Mouse (Mus musculus) midbrain, embryonic 13.5 days (tissue): ENCODE results near the gene Dgkh. TPM values are rescaled to one million over a fixed set of nuclear protein-coding genes. Genes with fewer than 3 reads are reported as not detected.

Source experiments
- ATAC-seq: fragments of 200-750 bp; cut with Nextera tagmentation; 2 replicates; pipeline ENCODE4 v1.8.0; 2017; ENCODE audit warnings: mild to moderate bottlenecking, moderate TSS enrichment, moderate library complexity
- H3K27ac ChIP-seq: fragments of 300-500 bp; sonication (generic); 2 replicates; pipeline ENCODE4 v1.5.1; 2015; ENCODE audit warnings: inconsistent platforms, mild to moderate bottlenecking, moderate library complexity
- H3K27me3 ChIP-seq: fragments of 300-500 bp; sonication (generic); 2 replicates; pipeline ENCODE4 v1.6.1; 2015; ENCODE audit warnings: mild to moderate bottlenecking, inconsistent platforms
- H3K36me3 ChIP-seq: fragments of 300-500 bp; sonication (generic); 2 replicates; pipeline ENCODE4 v1.6.1; 2015; ENCODE audit warnings: mild to moderate bottlenecking, inconsistent platforms
- H3K4me1 ChIP-seq: fragments of 300-500 bp; sonication (generic); replicated peaks from 2 replicates; pipeline ENCODE4 v1.6.1; 2015; ENCODE audit warnings: inconsistent platforms
- H3K4me2 ChIP-seq: fragments of 300-500 bp; sonication (generic); replicated peaks from 2 replicates; pipeline ENCODE4 v1.6.1; 2015; ENCODE audit warnings: moderate library complexity, mild to moderate bottlenecking, inconsistent platforms
- H3K4me3 ChIP-seq: fragments of 300-500 bp; sonication (generic); replicated peaks from 2 replicates; pipeline ENCODE4 v1.5.1; 2015; ENCODE audit warnings: mild to moderate bottlenecking, inconsistent platforms
- H3K9ac ChIP-seq: fragments of 300-500 bp; sonication (generic); replicated peaks from 2 replicates; pipeline ENCODE4 v1.6.1; 2015; ENCODE audit warnings: mild to moderate bottlenecking, inconsistent platforms
- H3K9me3 ChIP-seq: fragments of 300-500 bp; sonication (generic); 2 replicates; pipeline ENCODE4 v1.6.1; 2016; ENCODE audit warnings: mild to moderate bottlenecking, inconsistent platforms
- WGBS: fragments of 180-500 bp; shearing (Covaris S2); methylation state at CpG from one replicate; pipeline ENCODE4 v1.1.7; 2015; 5-methylcytosine and 5-hydroxymethylcytosine counted together
- polyA plus RNA-seq: library from polyadenylated mRNA; unstranded; fragments of >200 nt; fragmentation: Nextera tagmentation; extraction: Ambion mirVana; gene quantifications from 2 replicates; pipeline ENCODE4 v1.2.1, GENCODE M21; 2015

Gene Dgkh
- polyA plus RNA-seq, 1 experiment from 2014 or later: 1.5 TPM

DNA sequence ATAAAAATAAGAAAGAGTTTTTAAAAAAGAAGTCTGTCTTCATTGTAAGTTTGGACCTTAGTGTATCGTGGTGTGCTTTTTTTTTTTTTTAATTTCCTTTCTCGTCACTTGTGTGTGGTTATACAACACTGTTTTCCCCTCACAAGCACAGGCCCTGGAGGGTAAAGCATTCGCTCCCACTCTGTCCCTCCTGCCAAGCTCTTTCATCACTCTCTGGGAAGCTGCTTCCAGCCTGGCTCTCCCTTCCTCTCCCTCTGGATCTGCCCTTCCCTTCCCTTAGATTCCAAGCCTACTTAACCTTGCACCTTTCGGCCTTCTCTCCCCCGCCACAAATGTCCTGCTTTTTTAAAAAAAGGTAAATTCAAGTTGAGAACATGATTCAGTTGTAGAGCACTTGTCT lies 69.9 kb downstream of the Dgkh start:
- H3K9me3 ChIP-seq: peaks cover 8% of the 10 kb centered on the region; the same call in 1 of the 2 replicates
- no peak overlapping the region for H3K9ac ChIP-seq
- no peaks in the 10 kb centered on the region for H3K36me3 ChIP-seq
- no peak overlapping the region for H3K4me3 ChIP-seq
- no peaks in the 10 kb centered on the region for H3K27me3 ChIP-seq
- no peak overlapping the region for H3K27ac ChIP-seq
- no peaks in the 10 kb centered on the region for H3K4me1 ChIP-seq
- WGBS: 85% methylated on average over 5 of the region's 5 CpGs
- no peak overlapping the region for H3K4me2 ChIP-seq
- ATAC-seq: no peak

DNA sequence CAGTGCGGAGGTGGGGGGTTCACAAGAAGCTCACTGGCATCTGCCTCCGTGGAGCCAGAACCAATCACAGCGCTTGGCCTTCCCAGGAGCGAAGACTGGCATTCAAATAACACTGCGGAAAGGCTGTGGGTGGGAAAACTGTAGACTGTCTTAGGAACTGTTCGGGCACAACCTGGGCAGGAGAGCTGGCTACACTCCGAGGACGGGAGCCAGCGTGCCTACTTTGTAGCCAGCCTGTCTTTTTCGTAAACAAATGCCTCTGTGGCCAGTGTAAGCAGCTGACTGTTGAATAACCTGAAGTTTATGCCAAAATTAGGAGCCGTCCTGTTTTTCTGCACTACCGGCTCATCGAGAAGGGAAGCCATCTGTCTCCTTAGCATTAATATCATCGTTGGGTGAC lies 71.1 kb downstream of the Dgkh start:
- peaks cover 10% of the 10 kb centered on the region; the same call in 1 of the 2 replicates for H3K9me3 ChIP-seq
- H3K4me2 ChIP-seq: no peak overlapping the region
- H3K27me3 ChIP-seq: no peaks in the 10 kb centered on the region
- H3K36me3 ChIP-seq: no peaks in the 10 kb centered on the region
- no peaks in the 10 kb centered on the region for H3K4me1 ChIP-seq
- H3K9ac ChIP-seq: no peak overlapping the region
- ATAC-seq: no peak
- 94% methylated on average over 14 of the region's 14 CpGs for WGBS
- H3K27ac ChIP-seq: no peak overlapping the region
- H3K4me3 ChIP-seq: no peak overlapping the region

DNA sequence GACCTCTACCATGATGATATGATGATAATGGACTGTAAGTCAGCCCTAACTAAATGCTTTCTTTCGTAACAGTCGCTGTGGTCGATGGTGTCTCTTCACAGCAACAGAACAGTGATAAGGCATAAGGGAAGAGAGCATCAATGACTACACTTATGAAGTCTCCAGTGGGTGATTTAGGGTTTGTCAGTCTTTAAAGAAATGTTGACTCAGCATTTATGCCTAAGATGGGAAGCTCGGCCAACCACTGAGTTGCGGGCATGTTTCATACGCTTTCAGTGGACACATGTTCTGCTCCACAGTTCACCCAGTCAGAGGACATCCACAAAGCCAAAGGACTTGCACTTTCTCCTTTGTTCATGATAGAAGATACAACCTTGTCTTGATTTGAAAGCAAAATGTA lies 73.9 kb downstream of the Dgkh start:
- 97% methylated on average over 6 of the region's 6 CpGs for WGBS
- Histone ChIP-seq H3K4me3 (no peak overlapping the region), H3K27ac (no peak overlapping the region), H3K9ac (no peak overlapping the region), H3K4me1 (no peaks in the 10 kb centered on the region), H3K4me2 (no peak overlapping the region), H3K36me3 (no peaks in the 10 kb centered on the region), H3K9me3 (peaks cover 10% of the 10 kb centered on the region; the same call in 1 of the 2 replicates), H3K27me3 (no peaks in the 10 kb centered on the region)
- no peak for ATAC-seq

DNA sequence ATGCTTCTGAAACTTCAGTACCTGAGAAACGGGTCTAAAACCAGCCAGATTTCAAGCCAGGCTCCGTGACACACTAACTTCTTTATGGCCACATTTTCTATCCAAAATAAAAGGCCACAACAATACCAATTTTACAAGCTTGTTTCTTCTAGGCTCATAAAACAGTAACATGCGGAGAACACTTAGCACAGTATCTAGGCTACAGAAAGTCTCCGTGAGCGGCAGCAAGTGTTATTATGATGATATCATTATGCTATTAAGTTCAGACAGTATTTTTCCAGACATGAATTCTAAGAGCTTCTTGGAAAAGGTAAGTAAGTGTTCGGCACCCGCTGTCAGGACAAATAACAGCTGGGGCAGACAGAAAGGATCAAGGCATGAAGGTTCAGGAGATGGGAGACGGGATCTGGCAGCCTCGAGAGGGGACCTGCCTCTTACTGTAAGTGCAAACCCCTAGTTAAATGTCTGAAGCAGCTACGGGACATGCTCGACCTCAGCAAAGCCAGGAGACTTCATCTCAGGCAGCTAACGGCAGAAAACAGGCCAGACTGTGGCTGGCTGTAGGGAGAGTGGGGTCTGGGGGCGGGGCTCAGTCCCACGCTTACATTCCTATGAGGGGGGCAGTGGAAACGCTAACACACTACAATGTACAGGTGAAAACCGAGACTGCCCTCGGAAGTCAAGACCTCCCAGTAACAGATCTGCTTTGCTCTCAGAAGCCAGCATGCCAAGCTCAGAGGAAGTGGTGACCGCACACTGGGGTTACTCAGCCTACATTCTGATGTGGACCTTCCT lies 75.5 kb downstream of the Dgkh start:
- H3K9ac ChIP-seq: no peak overlapping the region
- H3K27me3 ChIP-seq: no peaks in the 10 kb centered on the region
- H3K4me1 ChIP-seq: no peaks in the 10 kb centered on the region
- no peak overlapping the region for H3K27ac ChIP-seq
- no peaks in the 10 kb centered on the region for H3K36me3 ChIP-seq
- no peak for ATAC-seq
- H3K4me3 ChIP-seq: no peak overlapping the region
- no peak overlapping the region for H3K4me2 ChIP-seq
- 93% methylated on average over 18 of the region's 18 CpGs for WGBS
- H3K9me3 ChIP-seq: peaks cover 10% of the 10 kb centered on the region; the same call in 1 of the 2 replicates

DNA sequence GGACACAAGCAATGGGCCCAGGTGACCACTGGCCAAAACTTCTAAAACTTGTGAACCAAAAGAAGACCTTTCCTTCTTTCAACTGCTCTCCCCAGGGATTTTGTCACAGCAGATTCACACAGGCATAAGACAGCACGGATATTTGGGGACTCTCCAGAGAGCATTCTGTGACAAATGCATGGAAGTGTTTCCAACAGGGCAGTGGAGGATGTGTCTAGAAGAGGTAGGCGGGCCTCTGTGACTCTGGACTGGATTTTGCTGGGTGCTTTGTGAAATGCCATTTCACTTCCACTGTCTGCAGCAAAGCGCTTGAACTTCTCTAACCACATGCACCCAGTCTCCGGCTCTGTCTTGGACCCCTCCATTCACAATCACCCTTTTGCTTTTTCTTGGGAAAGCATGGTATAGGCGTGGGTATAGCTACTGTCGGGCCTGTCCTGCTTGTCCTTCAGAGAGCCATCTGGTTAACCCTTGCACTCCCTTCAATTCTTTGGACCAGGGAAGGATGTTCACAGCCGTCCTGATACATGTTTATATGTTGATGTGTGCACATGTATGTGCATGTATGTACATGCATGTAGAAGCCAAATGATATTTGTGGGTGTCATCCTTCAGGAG lies 77.5 kb downstream of the Dgkh start:
- ATAC-seq: no peak
- H3K27me3 ChIP-seq: no peaks in the 10 kb centered on the region
- H3K9ac ChIP-seq: no peak overlapping the region
- no peak overlapping the region for H3K4me3 ChIP-seq
- H3K4me1 ChIP-seq: no peaks in the 10 kb centered on the region
- peaks cover 5% of the 10 kb centered on the region; the same call in 1 of the 2 replicates for H3K9me3 ChIP-seq
- no peaks in the 10 kb centered on the region for H3K36me3 ChIP-seq
- 85% methylated on average over 7 of the region's 7 CpGs for WGBS
- no peak overlapping the region for H3K27ac ChIP-seq
- no peak overlapping the region for H3K4me2 ChIP-seq

DNA sequence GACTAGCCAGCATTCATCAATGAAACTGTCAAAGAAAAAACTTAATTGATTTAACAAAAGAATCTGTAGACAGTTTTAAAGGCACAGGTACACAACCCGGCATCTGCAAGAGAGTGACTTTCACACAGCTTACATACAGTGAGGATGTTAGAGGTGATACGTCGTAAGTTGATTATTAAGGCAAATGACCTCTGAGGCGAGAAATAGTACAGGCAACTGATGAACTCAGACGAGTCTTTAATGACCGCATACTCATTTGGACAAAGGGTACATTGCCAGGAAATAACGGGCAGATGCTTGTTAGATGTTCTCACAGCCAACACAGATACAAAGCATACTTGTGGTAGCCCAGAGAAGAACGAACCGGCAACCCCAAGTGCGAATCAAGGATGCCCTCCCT lies 78.4 kb downstream of the Dgkh start:
- 79% methylated on average over 10 of the region's 10 CpGs for WGBS
- Histone ChIP-seq H3K4me2 (no peak overlapping the region), H3K36me3 (no peaks in the 10 kb centered on the region), H3K27me3 (no peaks in the 10 kb centered on the region), H3K9me3 (peaks cover 5% of the 10 kb centered on the region; the same call in 1 of the 2 replicates), H3K27ac (no peak overlapping the region), H3K4me3 (no peak overlapping the region), H3K9ac (no peak overlapping the region), H3K4me1 (no peaks in the 10 kb centered on the region)
- ATAC-seq: no peak

DNA sequence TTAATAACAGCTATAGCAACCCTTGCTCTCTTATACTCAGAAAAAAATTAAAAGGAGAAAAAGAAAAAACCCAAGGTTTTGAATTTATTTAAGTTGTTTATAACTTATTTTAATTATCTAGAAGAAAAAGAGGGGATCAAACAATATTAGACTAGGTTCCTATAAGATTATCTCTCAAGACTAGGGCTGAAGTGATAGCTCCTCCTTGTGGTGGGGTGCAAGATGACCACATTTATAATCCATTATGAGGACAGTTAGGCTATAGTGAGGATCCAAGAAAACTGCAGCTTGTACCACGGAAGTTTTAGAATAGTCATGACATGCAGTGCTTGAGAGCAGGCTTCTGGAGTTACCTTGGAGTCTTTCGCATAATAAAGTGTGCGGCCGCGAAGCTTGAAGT lies 79.2 kb downstream of the Dgkh start:
- H3K27ac ChIP-seq: no peak overlapping the region
- H3K36me3 ChIP-seq: no peaks in the 10 kb centered on the region
- no peaks in the 10 kb centered on the region for H3K4me1 ChIP-seq
- H3K9me3 ChIP-seq: peaks cover 5% of the 10 kb centered on the region; the same call in 1 of the 2 replicates
- no peak overlapping the region for H3K9ac ChIP-seq
- H3K4me2 ChIP-seq: no peak overlapping the region
- no peak for ATAC-seq
- 90% methylated on average over 5 of the region's 5 CpGs for WGBS
- H3K27me3 ChIP-seq: no peaks in the 10 kb centered on the region
- H3K4me3 ChIP-seq: no peak overlapping the region

DNA sequence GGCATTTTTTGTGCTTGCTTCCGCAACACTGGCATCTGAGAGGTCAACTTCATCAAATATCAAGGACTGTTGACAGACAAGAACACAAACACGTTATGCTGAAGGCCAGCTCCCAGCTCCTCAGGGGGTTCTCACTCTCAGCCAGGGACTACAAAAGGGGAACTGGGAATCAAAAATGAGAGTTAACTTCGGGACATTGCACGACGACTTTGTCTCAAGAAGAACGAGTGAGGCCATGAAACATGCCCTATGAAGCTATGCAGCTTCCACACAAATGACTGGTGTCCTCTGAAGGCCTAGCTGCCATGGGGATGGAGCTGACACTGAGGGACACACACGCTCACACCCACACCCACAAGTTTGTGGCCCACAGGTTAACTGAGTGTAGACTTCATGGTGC lies 80.9 kb downstream of the Dgkh start:
- Histone ChIP-seq H3K4me1 (no peaks in the 10 kb centered on the region), H3K9me3 (no peaks in the 10 kb centered on the region), H3K9ac (no peak overlapping the region), H3K27ac (no peak overlapping the region), H3K27me3 (no peaks in the 10 kb centered on the region), H3K36me3 (no peaks in the 10 kb centered on the region), H3K4me2 (no peak overlapping the region), H3K4me3 (no peak overlapping the region)
- 74% methylated on average over 7 of the region's 7 CpGs for WGBS
- ATAC-seq: no peak

DNA sequence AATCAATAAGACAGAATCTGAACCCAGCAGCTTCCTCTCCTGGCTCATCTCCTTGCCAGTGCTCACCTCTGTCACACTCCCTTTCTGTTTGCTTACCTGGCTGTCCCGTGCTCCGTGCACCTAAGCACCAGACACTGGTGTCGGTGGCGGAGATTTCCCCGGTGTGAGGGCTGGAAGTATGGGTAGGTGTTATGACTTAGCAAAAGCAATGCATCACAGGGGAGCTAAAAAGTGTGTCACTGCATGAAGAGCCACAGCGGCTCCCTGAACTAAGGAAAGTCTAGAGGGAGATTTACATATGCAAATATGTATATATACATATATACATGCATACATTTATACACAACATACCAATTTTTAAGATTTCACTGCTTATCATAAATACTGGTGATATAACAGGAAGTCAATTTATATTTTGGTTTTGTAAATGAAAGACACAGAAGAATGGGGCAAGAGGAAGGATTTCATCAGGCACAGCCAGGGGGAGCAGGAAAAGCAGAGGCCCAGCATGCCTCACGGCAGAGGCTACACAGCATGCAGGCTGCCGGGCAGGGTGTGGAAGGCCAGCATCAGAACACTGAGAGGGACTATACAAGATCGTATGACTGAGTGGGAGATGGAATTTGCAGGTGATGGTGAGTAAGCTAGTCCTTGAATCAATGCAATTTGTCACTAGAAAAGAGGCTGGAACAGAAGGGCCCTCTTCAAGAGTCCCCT lies 82.0 kb downstream of the Dgkh start:
- no peak overlapping the region for H3K9ac ChIP-seq
- no peak overlapping the region for H3K4me2 ChIP-seq
- 85% methylated on average over 9 of the region's 9 CpGs for WGBS
- no peaks in the 10 kb centered on the region for H3K4me1 ChIP-seq
- H3K27ac ChIP-seq: no peak overlapping the region
- H3K27me3 ChIP-seq: no peaks in the 10 kb centered on the region
- no peaks in the 10 kb centered on the region for H3K36me3 ChIP-seq
- no peak for ATAC-seq
- H3K4me3 ChIP-seq: no peak overlapping the region
- no peaks in the 10 kb centered on the region for H3K9me3 ChIP-seq

DNA sequence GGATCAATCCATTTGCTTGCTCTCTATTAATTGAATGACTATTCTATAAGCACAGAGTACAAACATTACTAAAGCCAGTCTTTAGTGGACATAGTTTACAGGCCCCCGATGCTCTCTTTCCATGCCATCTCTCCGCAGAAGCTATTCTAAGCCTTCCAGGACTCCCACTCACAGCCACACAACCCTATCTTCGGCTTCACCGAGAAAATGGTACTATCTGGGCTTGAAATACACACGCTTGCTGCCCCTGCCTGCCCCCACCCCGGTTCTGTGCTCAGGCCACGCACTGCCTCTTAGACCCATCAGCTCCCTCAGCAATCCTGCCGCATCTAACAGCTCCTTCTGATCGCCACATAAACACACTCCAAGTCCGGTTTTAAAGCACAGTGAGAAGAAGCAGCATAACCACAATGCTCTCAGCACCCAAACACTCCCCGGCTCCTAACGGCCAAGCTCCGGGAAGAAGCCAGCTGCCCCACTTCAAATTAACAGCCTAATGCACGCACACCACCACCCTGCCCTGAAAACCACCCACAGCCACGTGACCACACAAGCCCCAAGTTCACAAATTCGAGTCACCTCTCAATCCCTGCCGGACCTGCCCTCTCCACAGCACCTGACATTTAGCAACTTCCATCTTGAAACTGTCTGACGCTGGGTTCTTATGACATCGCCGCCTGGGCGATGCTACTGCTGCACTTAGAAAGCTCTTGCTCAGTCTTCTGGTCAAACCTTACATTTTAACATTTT lies 82.9 kb downstream of the Dgkh start:
- no peak overlapping the region for H3K9ac ChIP-seq
- H3K9me3 ChIP-seq: no peaks in the 10 kb centered on the region
- H3K27me3 ChIP-seq: no peaks in the 10 kb centered on the region
- no peak for ATAC-seq
- WGBS: 90% methylated on average over 21 of the region's 21 CpGs
- H3K4me3 ChIP-seq: no peak overlapping the region
- H3K4me1 ChIP-seq: no peaks in the 10 kb centered on the region
- no peak overlapping the region for H3K4me2 ChIP-seq
- H3K36me3 ChIP-seq: no peaks in the 10 kb centered on the region
- peak overlapping the region; percentile 47; the same call in 1 of the 2 replicates for H3K27ac ChIP-seq

DNA sequence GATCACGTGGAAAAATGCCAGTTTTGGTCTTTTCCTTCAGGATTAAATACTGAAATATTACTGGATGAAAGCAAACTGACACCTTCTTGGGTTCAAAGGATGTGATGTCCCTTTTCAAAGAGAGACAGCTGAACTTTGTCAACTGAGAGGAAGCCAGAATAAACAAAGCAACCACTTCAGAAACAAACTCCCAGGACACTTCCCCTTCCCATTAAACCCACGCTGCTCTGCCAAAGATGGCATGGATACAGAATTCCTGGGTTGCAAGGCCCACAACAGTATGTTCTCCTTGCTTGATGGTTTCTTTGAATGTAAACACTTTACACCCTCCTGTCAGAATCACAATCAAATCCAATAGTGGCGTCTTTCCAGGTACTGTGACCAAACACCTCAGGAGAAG lies 87.0 kb downstream of the Dgkh start:
- no peak overlapping the region for H3K4me2 ChIP-seq
- no peaks in the 10 kb centered on the region for H3K4me1 ChIP-seq
- no peaks in the 10 kb centered on the region for H3K36me3 ChIP-seq
- no peaks in the 10 kb centered on the region for H3K9me3 ChIP-seq
- no peak overlapping the region for H3K9ac ChIP-seq
- WGBS: 89% methylated on average over 3 of the region's 3 CpGs
- H3K27ac ChIP-seq: no peak overlapping the region
- H3K4me3 ChIP-seq: no peak overlapping the region
- no peak for ATAC-seq
- H3K27me3 ChIP-seq: no peaks in the 10 kb centered on the region

DNA sequence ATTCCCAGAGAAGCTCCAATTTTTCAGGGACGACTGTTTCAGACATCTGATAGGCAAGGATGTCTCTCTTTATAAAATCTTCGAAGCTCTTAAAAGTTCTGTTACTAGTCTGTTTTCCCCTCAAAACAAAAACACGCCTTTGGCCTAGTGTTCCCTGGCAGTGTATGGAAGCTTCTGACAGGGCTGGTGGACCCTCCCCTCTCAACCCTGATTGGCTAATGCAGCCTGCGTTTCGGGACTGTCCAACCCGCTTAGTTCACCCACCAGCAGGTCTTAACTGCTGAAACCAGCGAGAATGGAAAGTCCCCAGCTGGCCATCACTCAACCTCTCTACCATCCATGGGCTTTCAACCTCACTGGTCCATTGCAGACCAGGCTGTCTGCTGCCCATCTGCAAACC lies 91.3 kb downstream of the Dgkh start:
- Histone ChIP-seq H3K9me3 (no peaks in the 10 kb centered on the region), H3K27ac (no peak overlapping the region), H3K4me2 (no peak overlapping the region), H3K4me3 (no peak overlapping the region), H3K36me3 (no peaks in the 10 kb centered on the region), H3K4me1 (peaks cover 4% of the 10 kb centered on the region; the same call in 1 of the 2 replicates), H3K9ac (no peak overlapping the region), H3K27me3 (no peaks in the 10 kb centered on the region)
- 86% methylated on average over 7 of the region's 7 CpGs for WGBS
- ATAC-seq: no peak
